Mouse (Mus musculus) left cerebral cortex, postnatal 14 days (tissue): ENCODE data around the gene Tmem150c. TPM values are rescaled to one million over a fixed set of nuclear protein-coding genes. Genes with fewer than 3 reads are reported as not detected.

ENCODE experiments used
- DNase-seq, 2 experiments: peaks; one replicate each; pipeline ENCODE4 v3.0.0; 2021 to 2022; ENCODE audit warnings: low spot score in 2 of 2, mixed read lengths in 1 of 2
- intact Hi-C: fragments of 180-260 bp; cut with DNase I; formaldehyde crosslinking; loops from one replicate; pipeline ENCODE4 v1.15.1; 2025
- total RNA-seq, 2 experiments: library from RNA; stranded (reverse); gene quantifications; 2 replicates each; pipeline ENCODE4 v1.2.3; 2021

The Tmem150c gene
- total RNA-seq, 2 experiments from 2014 or later = 46.2 to 48.8 TPM

DNA sequence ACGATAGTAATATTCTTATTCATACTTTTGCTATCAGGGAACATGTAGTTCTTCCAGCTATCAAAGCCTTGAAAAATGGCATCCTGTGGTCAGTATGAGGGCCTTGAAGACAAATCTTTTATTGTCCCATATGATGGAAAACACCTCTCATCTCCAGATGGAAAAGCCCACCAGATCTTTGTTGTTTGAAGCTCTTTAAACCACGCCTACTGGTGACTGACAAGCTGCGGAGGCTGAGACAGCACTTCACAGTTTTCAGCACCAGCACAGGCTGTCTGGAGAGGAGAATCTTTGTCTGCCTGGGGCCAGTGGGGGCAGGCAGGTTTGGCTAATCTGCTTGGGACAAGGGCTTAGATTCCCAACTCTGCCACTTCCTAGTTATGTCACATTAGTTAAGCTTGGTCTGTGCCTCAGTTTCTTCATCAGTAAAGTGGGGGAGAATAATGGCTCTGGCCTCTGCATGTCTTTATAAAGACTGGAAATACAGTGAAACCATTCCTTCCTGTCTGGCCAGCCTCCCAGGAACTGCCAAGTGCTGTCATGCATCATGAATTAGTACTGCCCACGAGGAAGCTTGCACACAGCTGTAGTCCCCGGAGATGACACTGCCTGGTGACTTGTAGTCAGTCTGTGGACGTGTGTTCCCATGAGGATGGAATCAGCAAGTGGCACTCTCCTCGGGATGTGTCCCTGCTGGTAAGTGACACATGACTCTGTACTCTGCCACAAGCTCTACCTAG is 49.9 kb downstream of the Tmem150c start:
- peak; percentile 19 to 54 for DNase-seq

DNA sequence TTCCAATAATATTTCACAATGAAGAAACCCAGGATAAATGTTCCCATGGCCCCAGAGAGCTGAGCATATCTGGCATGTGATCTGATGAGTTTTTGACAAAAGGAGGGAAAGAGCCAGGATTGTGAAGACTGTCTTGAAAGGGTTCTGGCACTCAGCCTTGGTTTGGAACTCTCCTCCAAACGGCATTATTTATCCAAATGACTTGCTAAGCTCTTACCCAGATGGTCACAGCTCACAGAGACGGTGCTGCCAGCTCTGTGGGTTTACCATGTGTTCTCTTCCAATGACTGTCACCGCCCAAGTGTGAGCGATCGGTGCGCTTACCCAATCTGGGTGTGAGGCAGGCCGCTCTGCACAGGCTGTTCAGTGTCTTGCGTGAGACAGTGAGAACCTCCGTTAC is 50.7 kb downstream of the Tmem150c start:
- peak; percentile 69 to 82 for DNase-seq
- intact Hi-C loops = no loop called here

More for the DNA sequence above, 49.9 kb downstream of the Tmem150c start:
- intact Hi-C loops = no loop called here

DNA sequence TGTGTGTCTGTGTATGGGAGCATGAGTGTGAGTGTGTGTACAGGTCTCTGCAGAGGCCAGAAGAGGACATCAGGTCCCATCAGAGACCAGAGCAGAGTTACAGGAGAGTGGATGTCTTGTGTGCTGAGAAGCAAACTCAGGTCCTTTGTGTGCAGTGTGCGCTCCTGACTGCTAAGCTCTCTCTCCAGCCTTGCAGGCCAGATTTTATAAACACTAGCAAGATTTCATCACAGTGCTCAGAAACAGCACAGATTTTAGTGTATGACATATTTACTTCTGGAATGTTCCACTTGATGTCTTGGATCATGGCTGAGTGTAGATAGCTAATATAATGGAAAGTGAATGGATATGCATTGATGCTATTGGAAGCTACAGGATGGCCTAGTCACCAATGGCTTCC is 57.2 kb downstream of the Tmem150c start:
- intact Hi-C loops = no loop called here
- no peak for DNase-seq

DNA sequence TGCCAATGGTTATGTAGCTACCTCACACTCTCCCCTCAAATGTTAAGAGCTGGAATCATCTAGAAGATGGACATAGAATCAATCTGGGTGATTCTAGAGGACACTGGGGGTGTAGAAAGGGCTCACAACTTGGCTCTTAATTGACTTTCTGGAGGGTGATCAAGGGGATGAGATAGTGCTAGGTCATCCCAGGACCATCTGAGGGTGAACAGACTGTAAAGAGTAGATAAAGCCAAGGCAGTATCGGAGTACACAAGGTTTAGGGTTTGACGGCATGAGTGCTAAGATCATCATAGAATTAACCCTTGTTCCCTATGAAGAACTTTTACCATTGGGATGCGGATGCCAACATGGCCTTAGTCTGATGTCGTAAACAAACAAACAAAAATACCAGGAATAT is 61.6 kb downstream of the Tmem150c start:
- DNase-seq = no peak
- intact Hi-C loops = no loop called here

DNA sequence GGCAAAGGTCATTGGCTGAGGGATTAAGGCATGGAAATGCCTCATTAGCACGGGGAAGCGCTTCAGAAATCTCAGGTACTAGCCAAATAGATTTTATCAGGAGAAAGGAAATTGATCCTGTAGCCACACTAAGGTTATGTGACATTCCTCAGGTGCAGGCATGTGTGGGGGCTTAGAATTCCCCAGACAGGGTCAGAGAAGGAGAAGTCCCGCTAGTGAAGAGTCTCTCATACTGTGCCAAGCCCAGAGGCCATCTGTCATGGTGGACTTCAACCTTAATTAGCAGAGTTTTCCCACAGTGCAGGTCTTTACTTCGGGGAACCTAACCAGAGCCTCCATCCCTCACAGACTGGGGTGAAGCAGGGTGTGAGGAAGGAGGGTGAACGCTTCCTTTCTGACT is 62.7 kb downstream of the Tmem150c start:
- intact Hi-C loops = no loop called here
- DNase-seq = no peak

DNA sequence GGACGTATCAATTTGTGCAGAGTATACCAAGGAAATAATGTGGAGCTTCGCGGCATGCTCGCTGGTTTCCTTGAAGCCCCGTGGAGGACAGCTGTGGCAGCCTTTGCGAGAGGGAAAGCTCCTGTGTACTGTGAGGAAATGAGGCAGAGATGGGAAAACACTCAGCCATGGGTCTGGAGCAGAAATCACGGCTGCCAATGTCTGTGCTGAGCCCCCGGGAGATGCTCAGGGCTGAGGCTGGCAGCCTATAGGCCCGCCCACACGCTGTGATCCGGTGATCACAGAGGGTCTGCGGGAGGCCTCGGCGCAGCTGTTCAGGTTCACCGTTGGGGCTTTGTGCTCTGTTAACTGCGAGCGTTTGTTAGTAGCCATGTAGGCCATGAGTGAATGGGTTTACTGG is 68.0 kb downstream of the Tmem150c start:
- intact Hi-C loops = no loop called here
- DNase-seq = no peak

DNA sequence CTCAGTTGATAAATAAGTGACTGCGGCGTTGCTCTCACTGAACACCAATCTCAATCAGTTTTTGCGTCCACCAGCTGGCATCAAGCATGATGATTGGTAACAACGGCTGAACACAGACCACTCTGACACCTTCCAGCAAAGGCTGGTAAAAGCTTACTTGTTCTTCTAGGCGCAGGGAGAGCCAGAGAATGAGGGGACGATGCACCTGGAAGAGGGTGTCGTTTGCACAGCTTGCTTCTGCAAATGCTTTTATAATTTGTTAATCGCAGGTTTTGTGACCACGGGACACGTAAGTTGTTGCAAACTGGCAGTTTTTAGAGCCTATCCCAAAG is 68.4 kb downstream of the Tmem150c start:
- intact Hi-C loops = no loop called here

DNA sequence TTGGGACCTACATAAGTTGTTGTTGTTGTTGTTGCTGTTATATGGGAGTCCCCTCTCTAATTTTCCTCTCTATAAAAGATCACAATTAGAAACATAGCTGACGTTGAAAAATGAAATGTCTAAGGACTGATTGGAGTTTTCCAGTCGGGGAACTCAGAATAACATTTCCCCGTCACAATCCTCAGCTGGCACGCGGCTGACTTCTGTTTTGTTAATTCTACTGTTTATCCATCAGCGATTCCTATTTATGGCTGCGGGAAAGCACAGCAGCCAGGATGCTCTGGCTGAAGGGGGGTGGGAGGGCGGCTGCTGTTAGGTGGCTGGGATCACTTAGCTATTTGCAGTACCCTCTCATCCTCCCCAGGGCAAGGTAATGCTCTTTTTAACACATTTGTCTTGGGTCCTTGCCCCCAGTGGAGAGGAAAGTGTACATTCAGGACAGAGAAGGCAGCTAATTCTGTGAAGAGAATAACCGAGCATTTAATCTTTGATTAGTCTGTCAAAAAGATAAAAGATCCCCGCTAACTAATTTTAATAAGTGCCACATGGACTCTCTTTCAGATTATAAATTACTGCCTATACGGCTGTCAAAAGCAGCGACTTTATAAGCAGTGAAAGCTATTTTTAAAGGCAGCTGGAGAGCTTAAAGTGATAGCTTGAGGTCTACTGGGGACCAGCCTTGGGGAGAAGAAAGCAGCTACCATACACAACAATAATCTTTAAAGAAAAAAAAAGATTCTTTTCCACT is 68.9 kb downstream of the Tmem150c start:
- intact Hi-C loops = no loop called here
- no peak for DNase-seq

More for the DNA sequence above, 68.4 kb downstream of the Tmem150c start:
- DNase-seq = no peak

DNA sequence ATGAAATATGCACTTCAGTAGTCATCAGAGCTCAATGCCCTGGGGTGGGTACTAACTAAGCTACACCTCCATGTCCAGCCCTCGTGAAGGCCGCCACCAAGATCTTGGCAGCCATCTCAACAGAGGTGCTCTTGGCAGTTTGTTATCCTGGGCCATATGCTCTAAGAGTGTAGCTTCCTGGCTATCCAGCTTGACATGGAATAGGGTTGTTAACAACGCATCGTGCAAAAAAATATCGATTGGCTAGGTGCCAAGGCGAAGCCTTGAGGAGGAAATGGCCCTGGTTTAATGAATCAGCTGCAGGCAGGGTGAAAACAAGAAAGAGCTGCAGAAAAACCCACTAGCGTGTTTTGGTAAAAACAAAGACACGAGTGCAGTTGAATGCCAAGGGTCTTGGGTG is 74.5 kb downstream of the Tmem150c start:
- DNase-seq = no peak
- intact Hi-C loops = no loop called here

DNA sequence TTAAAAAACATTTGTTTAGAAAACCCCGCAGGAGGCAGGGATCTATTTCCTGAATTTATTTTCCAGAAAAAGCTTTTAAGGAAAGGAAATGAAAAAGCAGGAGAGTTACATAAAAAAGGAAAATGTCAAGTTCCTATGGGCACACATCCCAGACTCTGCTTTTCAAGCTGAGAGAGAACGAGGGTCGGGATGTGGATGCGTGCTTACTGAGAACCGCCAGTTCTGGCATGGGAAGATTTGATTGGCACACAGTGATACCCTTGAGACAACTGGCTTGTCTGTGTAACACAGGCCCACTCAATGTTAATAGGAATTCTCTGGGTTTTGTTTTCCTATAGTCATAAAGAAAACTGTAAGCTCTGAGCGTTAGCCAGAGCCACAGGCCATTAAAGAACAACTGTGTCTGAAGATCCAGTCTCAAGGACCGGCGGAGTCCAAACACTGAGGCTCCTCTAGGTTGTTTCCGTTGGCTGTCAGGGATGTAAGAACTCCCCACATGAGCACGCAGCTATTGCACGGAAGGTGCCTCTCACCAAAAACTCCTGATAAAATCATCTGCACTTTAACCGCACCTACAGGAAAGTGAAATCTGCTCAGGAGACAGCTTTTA is 75.5 kb downstream of the Tmem150c start:
- intact Hi-C loops = loop anchor here (2.0 kb wide), 1 partner anchor 73 kb away; no protein-coding TSS in a partner anchor
- DNase-seq = no peak

DNA sequence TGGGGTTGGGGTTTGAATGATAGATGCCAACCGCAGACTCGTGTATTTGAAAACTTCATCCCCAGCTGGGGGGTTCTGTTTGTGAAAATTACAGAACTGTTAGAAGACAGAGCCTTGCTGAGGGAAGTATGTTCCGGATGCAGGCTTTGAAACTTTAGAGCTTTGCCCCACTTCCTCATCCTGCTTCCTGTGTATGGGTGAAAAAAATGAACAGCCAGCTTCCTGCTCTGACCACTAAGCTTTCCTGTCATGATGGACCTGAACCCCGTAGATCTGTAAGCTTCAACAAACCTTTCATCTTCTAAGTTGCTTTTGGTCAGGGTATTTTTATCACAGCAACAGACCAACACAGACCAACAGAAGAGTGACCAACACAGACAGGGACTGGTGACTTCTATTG is 77.6 kb downstream of the Tmem150c start:
- intact Hi-C loops = loop anchor here (2.0 kb wide), 1 partner anchor 75 kb away; no protein-coding TSS in a partner anchor
- no peak for DNase-seq

DNA sequence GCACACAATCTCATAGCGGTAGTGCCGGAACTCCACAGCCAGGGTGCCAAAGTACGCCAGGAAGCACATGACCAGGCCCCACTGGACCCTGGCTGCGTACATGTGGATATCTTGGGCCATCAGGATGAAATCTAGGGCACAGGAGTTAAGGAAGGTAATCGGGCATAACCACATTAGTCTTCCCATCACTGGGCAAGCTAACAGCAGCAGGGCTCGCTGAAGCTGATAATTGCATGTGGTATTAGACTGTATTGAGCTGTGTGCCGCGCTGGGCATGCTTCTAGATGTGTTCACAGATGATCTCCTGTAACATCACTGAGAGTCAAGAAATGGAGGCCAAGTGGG is 79.7 kb downstream of the Tmem150c start:
- intact Hi-C loops = no loop called here
- no peak for DNase-seq

DNA sequence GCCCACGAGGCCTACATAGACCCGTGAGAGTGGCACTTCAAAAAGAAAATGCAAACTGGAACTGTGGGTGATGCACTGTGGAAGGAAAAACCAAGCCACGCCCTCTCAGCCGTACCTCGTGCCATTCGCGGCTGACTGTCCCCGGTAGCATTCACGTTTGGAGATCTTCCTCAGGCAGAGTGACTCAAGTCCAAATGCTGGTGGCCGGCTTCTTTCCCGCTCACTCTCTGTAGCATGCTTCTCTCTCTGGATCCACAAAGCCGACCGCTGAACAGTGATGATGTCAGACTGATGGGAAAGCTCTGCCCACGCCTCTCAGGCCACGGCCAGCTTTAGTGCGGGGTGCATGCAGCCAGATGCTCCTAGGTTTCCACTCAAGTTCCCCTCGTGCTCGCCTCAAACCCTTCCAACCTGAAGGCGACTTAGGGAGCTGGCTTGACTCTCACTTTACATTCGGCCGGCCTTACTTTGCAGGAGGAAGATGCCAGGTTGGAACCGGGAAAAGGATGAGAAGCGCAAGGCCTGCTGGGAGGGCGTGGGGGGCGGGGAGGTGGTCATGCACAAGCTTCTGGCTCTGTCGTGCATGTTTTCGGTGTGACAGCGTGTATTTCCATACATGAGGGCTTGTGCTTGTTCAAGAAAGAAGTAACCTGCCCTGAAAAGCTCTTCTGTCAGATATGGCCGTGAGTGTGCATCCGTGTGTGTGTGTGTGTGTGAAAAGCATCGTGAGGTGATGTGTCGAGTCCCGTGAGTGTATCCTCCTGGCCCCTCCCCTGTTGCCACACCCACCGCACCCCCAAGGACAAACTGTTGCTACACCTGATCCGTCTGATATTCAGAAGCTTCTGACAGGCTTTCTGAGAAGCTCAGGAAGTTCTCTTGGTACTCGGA is 80.3 kb downstream of the Tmem150c start:
- DNase-seq = peak; percentile 26 to 38
- intact Hi-C loops = no loop called here

DNA sequence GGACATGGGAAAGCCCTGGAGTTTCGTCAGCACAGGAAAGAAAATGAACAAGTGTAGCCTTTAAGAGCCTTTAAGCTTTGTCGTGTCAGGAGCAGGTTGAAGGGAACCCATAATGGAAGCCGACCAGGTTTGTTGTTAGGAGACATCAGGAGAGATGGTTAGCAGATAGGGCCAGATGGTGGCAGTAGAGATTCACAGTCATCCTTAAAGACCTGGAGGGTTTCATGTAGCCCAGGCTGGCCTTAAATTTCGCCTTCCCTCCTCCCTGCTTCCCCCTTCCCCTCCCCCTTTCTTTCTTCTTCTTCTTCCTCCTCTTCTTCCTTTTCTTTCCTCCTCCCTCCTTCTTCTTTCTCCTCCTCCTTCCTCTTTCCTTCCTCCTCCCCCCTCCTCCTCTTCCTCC is 85.0 kb downstream of the Tmem150c start:
- intact Hi-C loops = loop anchor here (5.0 kb wide), 1 partner anchor 228 kb away; no protein-coding TSS in a partner anchor
- DNase-seq = peak; percentile 42 to 54

DNA sequence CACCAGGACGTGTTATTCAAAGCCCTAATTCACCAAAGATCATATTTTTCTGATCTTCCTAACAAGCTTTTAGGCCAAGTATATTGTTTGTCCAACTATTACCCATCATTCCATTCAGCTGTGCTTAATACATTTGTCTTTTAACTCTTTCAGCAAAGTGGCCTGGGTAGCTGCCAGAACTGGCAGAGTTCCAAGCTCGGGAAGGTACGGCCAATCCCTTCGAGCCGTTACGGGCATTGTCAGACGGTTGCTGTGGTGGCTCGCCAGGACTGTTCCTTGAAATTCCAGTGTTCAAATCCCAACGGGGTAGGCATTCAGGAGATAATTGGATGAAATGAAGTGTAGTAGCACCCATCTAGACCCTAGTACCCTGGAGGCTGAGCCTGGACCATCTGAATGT is 87.1 kb downstream of the Tmem150c start:
- intact Hi-C loops = loop anchor here (5.0 kb wide), 1 partner anchor 230 kb away; no protein-coding TSS in a partner anchor
- DNase-seq = no peak

DNA sequence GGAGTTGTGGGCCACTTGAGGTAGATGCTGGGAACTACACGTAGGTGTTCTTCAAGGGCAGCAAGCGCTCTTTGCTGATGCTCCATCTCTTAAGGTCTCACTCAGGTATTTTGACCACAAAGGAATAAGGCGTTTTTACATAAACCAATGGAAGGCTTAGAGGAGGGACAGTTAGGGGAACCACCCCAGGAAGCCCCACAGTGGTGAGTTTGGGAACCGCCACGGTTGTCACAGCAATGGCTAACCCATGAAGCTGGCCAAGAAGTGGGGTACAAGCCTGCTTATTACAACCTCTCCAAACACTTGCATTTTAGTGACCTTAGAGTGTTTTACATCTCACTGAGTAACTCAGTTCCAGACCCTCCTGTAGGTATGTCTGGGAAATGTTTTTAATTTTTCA is 88.1 kb downstream of the Tmem150c start:
- no peak for DNase-seq
- intact Hi-C loops = loop anchor here (2.0 to 5.0 kb wide), 3 partner anchors 169 to 251 kb away; no protein-coding TSS in a partner anchor

DNA sequence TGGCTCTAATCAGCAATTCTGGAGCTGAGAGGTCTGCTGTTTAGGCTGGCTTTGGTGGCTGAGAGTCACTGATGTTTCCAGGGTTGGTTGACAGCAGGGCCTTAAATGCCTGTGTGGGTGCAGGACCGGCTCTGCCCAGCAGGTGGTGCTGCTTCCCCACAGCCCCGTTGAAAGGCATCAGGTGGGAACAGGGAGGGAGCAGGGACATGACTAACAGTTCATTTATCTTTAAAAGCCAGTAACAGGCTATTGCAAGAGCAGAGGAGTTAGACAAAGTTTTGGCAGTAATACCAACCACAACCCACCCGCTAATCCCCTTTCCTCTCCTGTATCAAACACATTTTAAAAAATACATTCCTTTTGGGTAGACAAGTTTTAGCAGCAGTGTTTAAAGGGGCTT is 89.4 kb downstream of the Tmem150c start:
- peak; percentile 90 to 91 for DNase-seq
- intact Hi-C loops = loop anchor here (2.0 to 5.0 kb wide), 3 partner anchors 171 to 253 kb away; no protein-coding TSS in a partner anchor

DNA sequence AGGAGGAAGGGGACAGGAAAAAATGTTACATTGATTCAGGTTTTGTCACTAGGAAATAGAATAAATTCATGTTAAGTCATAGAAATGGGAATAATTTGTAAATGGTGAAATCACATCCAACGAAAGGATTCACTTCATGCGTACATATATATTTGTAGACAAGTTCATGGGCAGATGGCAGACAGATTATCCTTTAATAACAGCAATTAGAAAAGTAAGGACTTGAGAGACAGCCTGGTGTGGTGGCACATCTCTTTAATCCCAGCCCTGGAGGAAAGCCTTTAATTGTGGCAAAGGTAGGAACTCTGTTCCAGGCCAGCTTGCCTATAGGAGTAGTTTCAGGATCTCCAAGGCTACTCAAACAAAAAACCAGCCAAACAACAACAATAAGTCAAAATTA is 90.1 kb downstream of the Tmem150c start:
- DNase-seq = no peak
- intact Hi-C loops = no loop called here

DNA sequence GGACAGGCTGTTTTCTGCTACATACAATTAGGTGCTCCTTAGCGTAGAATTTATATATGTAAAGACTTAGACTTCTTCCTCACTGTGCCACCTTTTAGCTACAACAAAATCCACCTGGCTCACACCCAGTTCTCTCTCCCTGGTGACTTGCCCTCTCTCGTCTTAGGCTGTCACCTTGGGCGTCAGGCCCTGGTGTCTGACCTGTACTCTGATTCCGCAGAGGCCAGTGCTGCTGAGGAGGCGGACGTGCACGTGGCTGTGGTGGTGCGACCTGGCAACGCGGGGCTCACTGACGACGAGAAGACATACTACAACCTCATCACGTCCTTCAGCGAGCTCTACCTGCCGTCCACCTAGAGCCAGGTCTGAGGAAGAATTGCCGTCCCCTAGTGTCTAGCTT is 92.0 kb downstream of the Tmem150c start:
- intact Hi-C loops = no loop called here

More for the DNA sequence above, 92.0 kb downstream of the Tmem150c start:
- DNase-seq = no peak
